Comparison of ENCODE assay signal across 22 mouse cellular contexts in the genomic region with DNA sequence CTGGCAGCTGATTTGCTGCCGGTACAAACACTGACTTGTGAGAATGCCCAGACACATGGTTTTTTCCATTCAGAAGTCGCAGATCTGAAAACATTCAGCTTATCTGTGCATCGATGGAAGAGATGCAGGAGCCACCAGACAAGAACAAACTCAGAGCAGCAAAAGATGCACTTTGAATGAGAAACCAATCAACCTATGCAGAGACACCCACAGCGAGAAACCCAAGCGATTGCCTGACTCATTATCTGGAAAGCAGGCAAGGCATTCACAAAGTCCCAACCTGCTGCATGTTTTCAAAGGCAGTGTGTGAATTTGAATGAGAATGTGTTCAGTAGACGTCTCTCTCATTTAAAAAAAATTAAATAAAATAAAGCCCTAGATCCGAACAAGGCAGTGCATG. TPM values are rescaled to one million over a fixed set of nuclear protein-coding genes. Genes with fewer than 3 reads are reported as not detected.
DNase-seq lines count a peak whose midpoint lies in the region; ATAC-seq lines count a peak whose summit lies in the region.
"Had no signal": no experiment of that assay in that cellular context is flagged by ENCODE, and none has a peak within 500 bp of the region (broad histone marks: within the 10 kb centered on the region; RNA-seq: fewer than 3 reads in every experiment).

No protein-coding gene starts in this region.

- ATAC-seq in frontal cortex, adult (ENCODE audit: low TSS enrichment), result no peak
- ATAC-seq: inflammation-experienced regulatory T-cells, adult 6 months had no signal

- peak; percentile 25 to 37 for DNase-seq in frontal cortex, postnatal 36 days (ENCODE audit: low spot score in 2 of 2)
- peak; percentile 31 to 65 for DNase-seq in left cerebral cortex, postnatal 25 days (ENCODE audit: low spot score in 2 of 2)
- no peak for DNase-seq in left cerebral cortex, postnatal 4 days
- DNase-seq in MN1 (ENCODE audit: low spot score), result peak; percentile 31
- DNase-seq in layer of hippocampus, postnatal 36 days, result peak; percentile 14 to 16
- no peak for DNase-seq in gastrocnemius, postnatal 36 days
- DNase-seq: adrenal gland, postnatal 25 days; cerebellum, adult 18-20 months; cerebellum, postnatal 36 days; gastrocnemius, postnatal 14 days; heart, adult 2 months; heart, postnatal 36 days; kidney, adult 8-10 months; kidney, postnatal 25 days; liver, embryonic 13.5 days; lung, embryonic 14.5 days; lung, postnatal 36 days; spleen, adult 18-20 months; thymus, postnatal 25 days had no signal

- intact Hi-C loops in left cerebral cortex, postnatal 25 days (cut with DNase I), result no loop called here
- intact Hi-C loops in left cerebral cortex, postnatal 4 days (cut with DNase I), result no loop called here
- intact Hi-C loops in gastrocnemius, postnatal 36 days (cut with DNase I), result no loop called here

RNA-seq across cellular contexts. Expression of a gene that starts 4.9 kb away (rescaled TPM):
- 100 to 1,000 TPM; 151 to 158 TPM for total RNA-seq in left cerebral cortex, postnatal 25 days (2021)
- 10 to 100 TPM; 32.2 to 39.0 TPM for total RNA-seq in left cerebral cortex, postnatal 4 days (2021)
- 10 to 100 TPM; 59.3 to 61.8 TPM for total RNA-seq in layer of hippocampus, postnatal 36 days (2021)
- total RNA-seq in gastrocnemius, postnatal 36 days (2021), result not detected
- total RNA-seq: heart, adult 2 months; heart, postnatal 36 days; megakaryocyte-erythroid progenitor cell, adult 5-6 weeks had no signal

Comparison
In these comparisons a context has a peak if more than half of its experiments do, and no peak if none do; other contexts are left out.
1. DNase-seq: peak in frontal cortex, postnatal 36 days (2 of 2), left cerebral cortex, postnatal 25 days (2 of 2), MN1 (single experiment) and layer of hippocampus, postnatal 36 days (2 of 2); none in left cerebral cortex, postnatal 4 days (single experiment) and gastrocnemius, postnatal 36 days (0 of 2).
2. RNA of a gene that starts 4.9 kb away (total RNA-seq): 151 to 158 TPM in left cerebral cortex, postnatal 25 days, 59.3 to 61.8 TPM in layer of hippocampus, postnatal 36 days and 32.2 to 39.0 TPM in left cerebral cortex, postnatal 4 days; not detected in gastrocnemius, postnatal 36 days; every median in the first group is over 10 times any median in the second.